Mouse (Mus musculus) hindbrain, embryonic 14.5 days (tissue): ENCODE results near the gene Pawr. TPM values are rescaled to one million over a fixed set of nuclear protein-coding genes. Genes with fewer than 3 reads are reported as not detected.

Source experiments
- ATAC-seq: fragments of 200-750 bp; cut with Nextera tagmentation; 2 replicates; pipeline ENCODE4 v1.8.0; 2017; ENCODE audit warnings: moderate number of reproducible peaks, mild to moderate bottlenecking, moderate TSS enrichment, moderate library complexity; ENCODE audit not compliant: low FRiP score
- DNase-seq: peaks from one replicate; pipeline ENCODE4 v3.0.0-alpha.2; 2015; ENCODE audit warnings: low spot score
- H3K27ac ChIP-seq: fragments of 300-500 bp; sonication (generic); 2 replicates; pipeline ENCODE4 v1.5.1; 2014; ENCODE audit warnings: mild to moderate bottlenecking, moderate library complexity
- H3K27me3 ChIP-seq: fragments of 300-500 bp; sonication (generic); 2 replicates; pipeline ENCODE4 v1.6.1; 2014; ENCODE audit warnings: mild to moderate bottlenecking, low read length, mixed read lengths; ENCODE audit not compliant: control insufficient read depth, insufficient read depth
- H3K36me3 ChIP-seq: fragments of 300-500 bp; sonication (generic); replicated peaks from 2 replicates; pipeline ENCODE4 v1.6.1; 2014; ENCODE audit not compliant: control insufficient read depth, insufficient read depth
- H3K4me1 ChIP-seq: fragments of 300-500 bp; sonication (generic); replicated peaks from 2 replicates; pipeline ENCODE4 v1.6.1; 2014; ENCODE audit warnings: antibody characterized with exemption, low read length, mixed read lengths; ENCODE audit not compliant: control insufficient read depth, insufficient read depth
- H3K4me2 ChIP-seq: fragments of 300-500 bp; sonication (generic); replicated peaks from 2 replicates; pipeline ENCODE4 v1.6.1; 2014; ENCODE audit warnings: mild to moderate bottlenecking, moderate library complexity
- H3K4me3 ChIP-seq: fragments of 300-500 bp; sonication (generic); replicated peaks from 2 replicates; pipeline ENCODE4 v1.5.1; 2014; ENCODE audit warnings: mild to moderate bottlenecking, low read length
- H3K9ac ChIP-seq: fragments of 300-500 bp; sonication (generic); 2 replicates; pipeline ENCODE4 v1.6.1; 2014
- H3K9me3 ChIP-seq: fragments of 300-500 bp; sonication (generic); 2 replicates; pipeline ENCODE4 v1.6.1; 2016; ENCODE audit warnings: low read length; ENCODE audit not compliant: control insufficient read depth
- WGBS: fragments of 180-500 bp; shearing (Covaris S2); extraction: QIAGEN DNeasy Blood & Tissue Kit; methylation state at CpG from one replicate; pipeline ENCODE4 v1.1.7; 2014; 5-methylcytosine and 5-hydroxymethylcytosine counted together
- polyA plus RNA-seq: library from polyadenylated mRNA; unstranded; fragments of >200 nt; fragmentation: Nextera tagmentation; extraction: Ambion mirVana; gene quantifications from 2 replicates; pipeline ENCODE4 v1.2.1, GENCODE M21; 2014

Pawr gene
- polyA plus RNA-seq, 1 experiment from 2014 or later = 4.3 TPM

DNA sequence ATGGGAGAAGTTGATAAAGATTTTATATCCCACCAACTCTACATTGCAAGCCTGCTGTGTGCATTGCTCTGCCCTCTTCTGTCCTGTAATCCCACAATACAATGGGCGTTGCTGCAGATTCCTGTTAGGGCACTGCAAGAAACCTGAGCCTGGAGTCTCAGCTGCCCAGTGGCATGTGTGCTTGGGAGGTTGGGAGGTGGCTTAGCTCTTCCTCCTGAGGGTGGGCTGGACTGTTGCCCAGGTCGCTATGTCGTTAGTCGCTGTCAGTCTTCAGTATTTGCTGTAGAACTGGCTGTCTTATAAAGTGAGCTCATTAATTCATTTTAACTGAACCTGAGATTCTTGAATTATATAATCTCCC lies 58.0 kb downstream of the Pawr start:
- Histone ChIP-seq H3K36me3 (no peaks in the 10 kb centered on the region), H3K27me3 (no peaks in the 10 kb centered on the region), H3K9ac (no peak overlapping the region), H3K27ac (no peak overlapping the region), H3K4me3 (no peak overlapping the region), H3K9me3 (no peaks in the 10 kb centered on the region), H3K4me2 (no peak overlapping the region), H3K4me1 (peaks cover 14% of the 10 kb centered on the region; the same call in 1 of the 2 replicates)
- 26% methylated on average over 4 of the region's 4 CpGs for WGBS
- ATAC-seq (no peak), DNase-seq (no peak)

DNA sequence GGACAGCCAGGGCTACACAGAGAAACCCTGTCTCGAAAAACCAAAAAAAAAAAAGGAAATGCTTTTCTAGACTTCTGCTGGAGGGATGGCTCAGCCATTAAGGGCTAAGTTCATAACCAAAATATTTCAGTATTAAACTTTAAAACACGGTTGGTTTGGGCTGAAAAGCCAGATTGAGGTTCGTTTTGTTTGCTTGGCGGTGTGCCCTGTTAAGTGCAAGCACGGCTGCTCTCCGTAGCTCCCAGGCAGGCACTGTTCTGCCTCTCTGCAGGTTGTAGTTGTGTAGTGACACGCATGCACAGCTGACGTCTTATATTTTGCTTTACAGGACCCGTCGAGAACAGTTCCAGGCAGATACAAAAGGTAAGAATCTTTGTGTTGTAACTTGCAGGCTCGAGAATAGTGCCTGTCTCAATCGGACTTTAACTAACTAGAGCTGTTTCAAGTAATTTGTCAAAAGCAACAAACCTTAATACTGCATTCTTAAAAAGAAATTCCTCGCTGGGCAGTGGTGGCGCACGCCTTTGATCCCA lies 59.5 kb downstream of the Pawr start:
- Histone ChIP-seq H3K9ac (no peak overlapping the region), H3K4me2 (no peak overlapping the region), H3K4me3 (no peak overlapping the region), H3K9me3 (no peaks in the 10 kb centered on the region), H3K36me3 (no peaks in the 10 kb centered on the region), H3K27ac (no peak overlapping the region), H3K27me3 (no peaks in the 10 kb centered on the region), H3K4me1 (peaks cover 14% of the 10 kb centered on the region; the same call in 1 of the 2 replicates)
- DNase-seq = no peak
- 87% methylated on average over 15 of the region's 15 CpGs for WGBS
- ATAC-seq = no peak

DNA sequence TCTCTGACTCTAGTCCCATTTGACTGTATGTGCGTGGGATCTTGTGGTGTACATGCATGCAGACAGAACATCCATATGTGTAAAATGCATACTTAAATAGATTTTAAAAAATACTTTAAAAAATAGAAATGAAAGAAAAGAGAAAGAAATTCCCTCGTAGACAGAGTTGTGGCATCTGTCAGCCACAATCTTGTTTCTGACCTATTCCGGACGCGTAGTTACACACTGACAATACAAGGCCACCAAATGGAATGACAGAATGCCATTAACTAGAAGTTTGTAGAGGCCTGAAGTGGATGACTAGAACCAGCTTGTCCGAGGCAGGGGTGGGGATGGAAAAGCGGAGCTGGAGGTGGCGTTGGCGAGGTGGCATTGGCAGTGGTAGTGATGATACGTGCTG lies 60.2 kb downstream of the Pawr start:
- H3K27ac ChIP-seq = no peak overlapping the region
- 95% methylated on average over 10 of the region's 10 CpGs for WGBS
- DNase-seq (no peak), ATAC-seq (no peak)
- H3K27me3 ChIP-seq = no peaks in the 10 kb centered on the region
- H3K4me3 ChIP-seq = no peak overlapping the region
- no peaks in the 10 kb centered on the region for H3K36me3 ChIP-seq
- H3K9me3 ChIP-seq = no peaks in the 10 kb centered on the region
- H3K9ac ChIP-seq = no peak overlapping the region
- no peak overlapping the region for H3K4me2 ChIP-seq
- peaks cover 14% of the 10 kb centered on the region; the same call in 1 of the 2 replicates for H3K4me1 ChIP-seq

DNA sequence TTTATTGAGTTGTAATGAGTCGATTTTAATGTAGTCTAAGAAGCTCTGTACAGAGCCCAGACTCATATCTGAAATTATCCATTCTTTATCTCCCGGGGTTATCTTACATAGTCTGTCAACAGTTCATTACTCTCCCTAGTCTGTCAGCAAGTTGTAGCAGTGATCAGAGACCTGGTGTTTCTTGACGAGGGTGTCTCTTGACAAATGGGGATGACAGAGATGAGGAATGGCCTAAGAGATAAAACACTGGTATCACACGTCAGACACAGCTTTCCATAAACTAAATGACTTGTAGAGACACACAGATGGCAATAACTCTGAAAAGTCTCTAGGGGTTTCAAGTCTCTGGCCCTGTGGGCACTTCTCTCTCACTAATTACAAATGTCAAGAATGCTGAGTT lies 62.4 kb downstream of the Pawr start:
- Histone ChIP-seq H3K4me1 (peaks cover 7% of the 10 kb centered on the region; the same call in 1 of the 2 replicates), H3K27me3 (no peaks in the 10 kb centered on the region), H3K9ac (no peak overlapping the region), H3K36me3 (no peaks in the 10 kb centered on the region), H3K4me3 (no peak overlapping the region), H3K9me3 (no peaks in the 10 kb centered on the region), H3K4me2 (no peak overlapping the region), H3K27ac (no peak overlapping the region)
- WGBS = 60% methylated on average over 4 of the region's 4 CpGs
- ATAC-seq (no peak), DNase-seq (no peak)

DNA sequence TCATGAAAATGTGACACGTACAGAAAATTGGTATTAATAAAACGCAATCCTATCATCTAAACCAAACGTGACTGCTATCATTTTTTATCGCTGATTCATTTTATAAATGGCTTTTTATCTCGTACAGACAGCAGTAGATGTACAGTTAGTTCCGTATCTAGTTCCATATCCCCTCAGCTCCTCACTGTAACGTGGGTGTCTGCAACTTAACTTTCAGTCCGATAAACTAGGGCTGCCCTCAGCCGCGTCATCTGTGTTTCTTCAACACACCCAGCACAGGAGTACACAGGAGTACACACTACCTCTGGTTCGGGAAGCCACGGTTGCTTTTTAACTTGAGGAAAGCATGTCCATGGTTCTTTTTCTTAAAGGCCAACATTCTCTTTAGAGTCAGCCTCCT lies 63.3 kb downstream of the Pawr start:
- no peak for ATAC-seq
- Histone ChIP-seq H3K27me3 (no peaks in the 10 kb centered on the region), H3K4me2 (no peak overlapping the region), H3K36me3 (no peaks in the 10 kb centered on the region), H3K9ac (no peak overlapping the region), H3K4me3 (no peak overlapping the region), H3K9me3 (no peaks in the 10 kb centered on the region), H3K4me1 (no peaks in the 10 kb centered on the region), H3K27ac (no peak overlapping the region)
- no peak for DNase-seq
- WGBS = 91% methylated on average over 12 of the region's 12 CpGs

DNA sequence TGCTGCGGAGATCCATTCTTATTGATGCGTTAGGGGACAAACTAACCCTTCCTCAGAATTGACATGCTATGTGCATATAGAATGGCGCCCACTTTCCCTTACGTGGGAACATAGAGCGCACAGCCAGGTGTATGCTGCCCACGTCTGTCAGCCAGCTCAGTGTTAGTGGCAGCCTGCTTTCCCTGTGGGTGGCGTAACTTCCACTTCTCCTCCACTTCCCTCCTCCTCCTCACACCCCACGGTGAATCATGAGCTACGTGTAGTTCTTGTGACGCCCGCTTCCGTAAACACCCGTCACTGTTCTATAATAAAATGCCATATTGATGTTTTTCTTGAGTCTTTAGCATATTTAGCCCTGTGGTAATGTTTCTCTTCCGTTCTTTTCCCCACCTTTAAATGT lies 63.7 kb downstream of the Pawr start:
- no peak overlapping the region for H3K4me3 ChIP-seq
- H3K27me3 ChIP-seq = no peaks in the 10 kb centered on the region
- ATAC-seq (no peak), DNase-seq (no peak)
- no peaks in the 10 kb centered on the region for H3K4me1 ChIP-seq
- H3K27ac ChIP-seq = no peak overlapping the region
- H3K9me3 ChIP-seq = no peaks in the 10 kb centered on the region
- H3K36me3 ChIP-seq = no peaks in the 10 kb centered on the region
- no peak overlapping the region for H3K9ac ChIP-seq
- WGBS = 92% methylated on average over 14 of the region's 14 CpGs
- H3K4me2 ChIP-seq = no peak overlapping the region

DNA sequence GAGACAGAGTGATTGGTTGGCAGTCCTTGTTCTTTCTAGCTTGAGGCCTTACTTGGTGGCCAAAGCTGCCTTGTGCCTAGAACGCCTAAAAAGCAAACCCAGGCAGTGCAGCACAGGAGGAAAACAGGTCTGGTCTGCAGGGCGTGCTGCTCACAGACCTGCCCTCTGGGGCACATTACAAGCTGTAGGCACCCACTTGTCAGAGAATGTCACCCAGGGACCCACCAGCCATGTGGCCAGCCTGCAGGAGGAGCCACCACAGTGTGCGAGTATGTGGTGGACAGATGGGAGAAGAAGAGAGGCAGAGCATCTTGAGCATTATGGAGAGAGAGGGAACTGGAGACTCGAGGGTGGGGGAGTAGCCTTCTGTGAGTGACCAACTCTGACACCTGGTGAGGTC lies 70.8 kb downstream of the Pawr start:
- H3K4me1 ChIP-seq = no peaks in the 10 kb centered on the region
- H3K36me3 ChIP-seq = no peaks in the 10 kb centered on the region
- ATAC-seq (no peak), DNase-seq (no peak)
- H3K4me3 ChIP-seq = no peak overlapping the region
- WGBS = 93% methylated on average over 4 of the region's 4 CpGs
- H3K4me2 ChIP-seq = no peak overlapping the region
- no peak overlapping the region for H3K9ac ChIP-seq
- no peaks in the 10 kb centered on the region for H3K27me3 ChIP-seq
- no peaks in the 10 kb centered on the region for H3K9me3 ChIP-seq
- no peak overlapping the region for H3K27ac ChIP-seq

DNA sequence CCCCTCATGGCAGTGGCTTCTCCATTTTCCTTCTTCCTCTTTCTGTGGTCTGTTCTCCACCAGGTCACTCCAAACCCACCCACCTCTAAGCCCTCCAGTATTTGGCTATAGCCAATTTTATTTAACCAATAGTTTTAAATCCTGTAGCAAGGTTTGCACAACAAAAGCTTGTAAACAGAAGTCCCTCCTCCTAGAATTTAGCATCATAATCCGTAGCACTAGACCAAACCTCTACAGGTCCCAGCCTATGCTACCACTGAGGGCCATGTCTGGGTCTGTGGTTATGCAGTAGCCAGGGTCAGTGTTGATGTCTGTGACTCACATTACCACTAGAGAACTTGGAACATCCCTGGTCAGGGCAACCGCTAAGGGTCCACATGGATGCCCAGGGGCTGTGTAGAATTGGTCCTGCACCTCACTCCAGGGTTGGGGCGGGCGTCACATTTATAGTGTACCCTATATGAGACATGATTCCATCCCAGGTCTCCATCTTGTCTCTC lies 71.5 kb downstream of the Pawr start:
- Histone ChIP-seq H3K9ac (no peak overlapping the region), H3K36me3 (no peaks in the 10 kb centered on the region), H3K4me2 (no peak overlapping the region), H3K27ac (no peak overlapping the region), H3K4me3 (no peak overlapping the region), H3K9me3 (no peaks in the 10 kb centered on the region), H3K4me1 (no peaks in the 10 kb centered on the region), H3K27me3 (no peaks in the 10 kb centered on the region)
- ATAC-seq (no peak), DNase-seq (no peak)
- 97% methylated on average over 4 of the region's 4 CpGs for WGBS

DNA sequence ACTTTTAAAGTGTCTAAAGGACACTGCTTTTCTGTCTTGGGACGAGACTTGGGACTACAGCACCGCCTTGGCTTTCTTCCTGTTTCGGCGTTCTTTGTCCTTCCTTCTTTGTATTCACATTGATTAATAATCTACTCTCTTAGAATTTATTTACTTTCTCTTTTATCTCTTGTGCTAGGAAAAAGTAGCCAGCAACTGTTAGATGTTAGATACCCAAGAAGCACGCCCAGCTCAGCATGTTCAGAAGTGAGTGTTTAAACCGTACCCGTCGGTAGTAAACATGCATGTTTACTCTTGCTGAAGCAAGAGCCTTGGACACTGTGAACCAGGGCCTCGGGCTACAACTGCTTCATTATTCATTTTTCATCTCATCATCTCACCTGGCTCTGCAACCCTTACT lies 72.2 kb downstream of the Pawr start:
- no peak for ATAC-seq
- Histone ChIP-seq H3K27ac (no peak overlapping the region), H3K36me3 (no peaks in the 10 kb centered on the region), H3K9me3 (no peaks in the 10 kb centered on the region), H3K9ac (no peak overlapping the region), H3K27me3 (no peaks in the 10 kb centered on the region), H3K4me2 (no peak overlapping the region), H3K4me3 (no peak overlapping the region), H3K4me1 (no peaks in the 10 kb centered on the region)
- 80% methylated on average over 9 of the region's 9 CpGs for WGBS
- no peak for DNase-seq

DNA sequence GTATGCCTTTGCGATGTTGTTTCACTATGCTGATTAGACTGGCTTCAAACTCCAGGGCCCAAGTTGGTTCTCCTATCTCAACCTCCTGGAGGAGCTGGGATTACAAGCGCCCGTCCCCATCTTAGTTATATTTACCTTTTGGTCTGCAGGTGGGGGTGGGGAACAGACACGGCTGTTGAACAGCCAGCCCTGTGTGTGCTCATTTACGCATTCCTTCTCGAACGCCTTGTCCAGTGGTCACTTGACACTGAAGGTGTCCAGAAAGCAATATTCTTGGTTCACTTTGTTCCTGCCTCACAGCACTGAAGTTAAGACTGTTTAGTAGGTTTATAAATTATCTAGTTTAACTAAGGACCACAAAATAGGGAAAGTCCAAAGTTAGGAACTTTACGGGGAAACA lies 73.2 kb downstream of the Pawr start:
- no peak for ATAC-seq
- WGBS = 87% methylated on average over 8 of the region's 8 CpGs
- no peaks in the 10 kb centered on the region for H3K4me1 ChIP-seq

More for the DNA sequence above, 73.2 kb downstream of the Pawr start:
- no peaks in the 10 kb centered on the region for H3K27me3 ChIP-seq
- H3K4me2 ChIP-seq = no peak overlapping the region
- no peak overlapping the region for H3K27ac ChIP-seq
- H3K4me3 ChIP-seq = no peak overlapping the region
- no peaks in the 10 kb centered on the region for H3K9me3 ChIP-seq
- H3K9ac ChIP-seq = no peak overlapping the region
- no peaks in the 10 kb centered on the region for H3K36me3 ChIP-seq
- no peak for DNase-seq
